Mouse (Mus musculus) left cerebral cortex, adult 18-20 months (tissue): ENCODE data around the gene Vegfa. TPM values are rescaled to one million over a fixed set of nuclear protein-coding genes. Genes with fewer than 3 reads are reported as not detected.

Experiments
- DNase-seq, 2 experiments: peaks; one replicate each; pipeline ENCODE4 v3.0.0; 2021 to 2022; ENCODE audit warnings: low spot score in 2 of 2, mixed read lengths in 1 of 2
- total RNA-seq, 2 experiments: library from RNA; stranded (reverse); gene quantifications; 2 replicates each; pipeline ENCODE4 v1.2.3; 2021

Gene Vegfa
- total RNA-seq, 2 experiments from 2014 or later = 61.1 to 88.1 TPM

GRCm38 (mm10) chr17:46027066-46027917 lies 4.9 kb downstream of the Vegfa start:
- peak; percentile 50 to 61 for DNase-seq

- no peak for DNase-seq
These were observed 6.1 kb downstream of the Vegfa start for GRCm38 (mm10) chr17:46025927-46026668.

- DNase-seq = no peak
These were observed 7.0 kb downstream of the Vegfa start for GRCm38 (mm10) chr17:46025207-46025606.

- no peak for DNase-seq
These were observed 8.0 kb downstream of the Vegfa start for GRCm38 (mm10) chr17:46024192-46024591.

GRCm38 (mm10) chr17:46023572-46023971 lies 8.6 kb downstream of the Vegfa start:
- DNase-seq = no peak

GRCm38 (mm10) chr17:46022934-46023333 lies 9.2 kb downstream of the Vegfa start:
- no peak for DNase-seq

- DNase-seq = no peak
These were observed 9.7 kb downstream of the Vegfa start for GRCm38 (mm10) chr17:46022427-46022826.

GRCm38 (mm10) chr17:46021760-46022159 lies 10.4 kb downstream of the Vegfa start:
- DNase-seq = no peak

- DNase-seq = no peak
These were observed 11.0 kb downstream of the Vegfa start for GRCm38 (mm10) chr17:46021173-46021572.

GRCm38 (mm10) chr17:46020579-46020978 lies 11.6 kb downstream of the Vegfa start:
- no peak for DNase-seq

- DNase-seq = no peak
These were observed 13.5 kb downstream of the Vegfa start for GRCm38 (mm10) chr17:46018736-46019004.

- DNase-seq = no peak
These were observed 14.0 kb downstream of the Vegfa start for GRCm38 (mm10) chr17:46017946-46018735.

- no peak for DNase-seq
These were observed 15.6 kb downstream of the Vegfa start for GRCm38 (mm10) chr17:46016617-46017016.

GRCm38 (mm10) chr17:46015967-46016366 lies 16.2 kb downstream of the Vegfa start:
- no peak for DNase-seq

GRCm38 (mm10) chr17:46014935-46015334 lies 17.2 kb downstream of the Vegfa start:
- no peak for DNase-seq

GRCm38 (mm10) chr17:46013549-46013948 lies 18.6 kb downstream of the Vegfa start:
- DNase-seq = no peak

GRCm38 (mm10) chr17:46012211-46012610 lies 20.0 kb downstream of the Vegfa start:
- no peak for DNase-seq

GRCm38 (mm10) chr17:46010462-46010861 lies 21.7 kb downstream of the Vegfa start:
- DNase-seq = no peak

GRCm38 (mm10) chr17:46009182-46009581 lies 23.0 kb downstream of the Vegfa start:
- DNase-seq = no peak

- no peak for DNase-seq
These were observed 26.7 kb downstream of the Vegfa start for GRCm38 (mm10) chr17:46005458-46005857.

- DNase-seq = no peak
These were observed 27.7 kb downstream of the Vegfa start for GRCm38 (mm10) chr17:46004482-46004881.
